Mouse (Mus musculus) heart, postnatal 10 days (tissue): ENCODE results near the gene Ifi27l2a. TPM values are rescaled to one million over a fixed set of nuclear protein-coding genes. Genes with fewer than 3 reads are reported as not detected.
"Not testable (repeated sequence)": the region's sequence is repeated elsewhere in the genome, so short reads cannot be mapped to it uniquely, and the experiment has no call there.

Source experiments
- DNase-seq, 2 experiments: peaks; one replicate each; pipeline ENCODE4 v3.0.0; 2021
- intact Hi-C: fragments of 180-260 bp; cut with DNase I; formaldehyde crosslinking; loops from one replicate; pipeline ENCODE4 v1.15.1; 2025
- total RNA-seq, 2 experiments: library from RNA; stranded (reverse); gene quantifications; 2 replicates each; pipeline ENCODE4 v1.2.3; 2021

Gene Ifi27l2a
- 10 to 100 TPM in 1 of 2 experiments, 1 to 10 TPM in 1; 5.7 to 11.5 TPM for total RNA-seq

- no peak for DNase-seq
- intact Hi-C loops = no loop called here
Observed at GRCm38 (mm10) chr12:103443524-103443923, at the start of gene Ifi27l2a. TSS of gene Ifi27l2a (minus strand) at chr12:103443680.

GRCm38 (mm10) chr12:103492767-103493166 lies 49.3 kb upstream of the Ifi27l2a start:
- DNase-seq = peak; percentile 78 to 90
- intact Hi-C loops = loop anchor here (1.0 kb wide), 1 partner anchor 66 kb away; no protein-coding TSS in a partner anchor

GRCm38 (mm10) chr12:103491091-103491730 lies 47.7 kb upstream of the Ifi27l2a start:
- no peak for DNase-seq
- intact Hi-C loops = no loop called here

- DNase-seq = no peak
- intact Hi-C loops = no loop called here
Observed at GRCm38 (mm10) chr12:103487750-103488149, 44.3 kb upstream of the Ifi27l2a start.

- DNase-seq = peak; percentile 70 to 72
- intact Hi-C loops = no loop called here
Observed at GRCm38 (mm10) chr12:103487276-103487675, 43.8 kb upstream of the Ifi27l2a start.

- intact Hi-C loops = no loop called here
- peak in 1 of 2 experiments; percentile 33 for DNase-seq
Observed at GRCm38 (mm10) chr12:103486726-103487125, 43.2 kb upstream of the Ifi27l2a start.

- intact Hi-C loops, DNase-seq: not testable (repeated sequence)
Observed at GRCm38 (mm10) chr12:103484200-103484972, 40.9 kb upstream of the Ifi27l2a start.

GRCm38 (mm10) chr12:103482781-103483180 lies 39.3 kb upstream of the Ifi27l2a start:
- intact Hi-C loops = no loop called here
- DNase-seq = no peak

GRCm38 (mm10) chr12:103481671-103482070 lies 38.2 kb upstream of the Ifi27l2a start:
- intact Hi-C loops = no loop called here

GRCm38 (mm10) chr12:103477461-103478015 lies 34.1 kb upstream of the Ifi27l2a start:
- DNase-seq = no peak
- intact Hi-C loops = no loop called here

More at GRCm38 (mm10) chr12:103481671-103482070, 38.2 kb upstream of the Ifi27l2a start:
- DNase-seq = no peak

- intact Hi-C loops = no loop called here
- DNase-seq = no peak
Observed at GRCm38 (mm10) chr12:103476779-103477389, 33.4 kb upstream of the Ifi27l2a start.

- intact Hi-C loops = no loop called here
- DNase-seq = no peak
Observed at GRCm38 (mm10) chr12:103474481-103474880, 31.0 kb upstream of the Ifi27l2a start.

GRCm38 (mm10) chr12:103457140-103457539 lies 13.7 kb upstream of the Ifi27l2a start, which contains the start of gene Ifi27l2b:
TSS of gene Ifi27l2b (minus strand) at chr12:103457223.
- intact Hi-C loops = no loop called here
- no peak for DNase-seq

- intact Hi-C loops, DNase-seq: not testable (repeated sequence)
Observed at GRCm38 (mm10) chr12:103456727-103457126, 13.2 kb upstream of the Ifi27l2a start.

- intact Hi-C loops = no loop called here
- DNase-seq = no peak
Observed at GRCm38 (mm10) chr12:103453361-103453760, 9.9 kb upstream of the Ifi27l2a start.

GRCm38 (mm10) chr12:103445060-103445459 lies 1.6 kb upstream of the Ifi27l2a start:
- no peak for DNase-seq
- intact Hi-C loops = no loop called here

- intact Hi-C loops, DNase-seq: not testable (repeated sequence)
Observed at GRCm38 (mm10) chr12:103444261-103444660, 781 bp upstream of the Ifi27l2a start.

- intact Hi-C loops = no loop called here
Observed at GRCm38 (mm10) chr12:103437601-103438000, 5.9 kb downstream of the Ifi27l2a start.

GRCm38 (mm10) chr12:103434861-103435260 lies 8.6 kb downstream of the Ifi27l2a start:
- DNase-seq = no peak
- intact Hi-C loops = no loop called here

More at GRCm38 (mm10) chr12:103437601-103438000, 5.9 kb downstream of the Ifi27l2a start:
- DNase-seq = no peak

GRCm38 (mm10) chr12:103433986-103434731 lies 9.3 kb downstream of the Ifi27l2a start, which contains the start of gene Ifi27:
TSS of gene Ifi27 (plus strand) at chr12:103434211.
- peak; percentile 84 to 85 for DNase-seq

More at GRCm38 (mm10) chr12:103433986-103434731, 9.3 kb downstream of the Ifi27l2a start, which contains the start of gene Ifi27:
- intact Hi-C loops = no loop called here
